Mouse (Mus musculus) midbrain, embryonic 14.5 days (tissue): ENCODE measurements around the gene Rbl1. TPM values are rescaled to one million over a fixed set of nuclear protein-coding genes. Genes with fewer than 3 reads are reported as not detected.
A peak's percentile ranks its signal among the peaks of the same experiment; 100 is the strongest.

ENCODE experiments used
- ATAC-seq: fragments of 200-750 bp; cut with Nextera tagmentation; 2 replicates; pipeline ENCODE4 v1.8.0; 2017; ENCODE audit warnings: moderate number of reproducible peaks, moderate library complexity; ENCODE audit not compliant: low FRiP score, low TSS enrichment
- DNase-seq: peaks from one replicate; pipeline ENCODE4 v3.0.0-alpha.2; 2015
- H3K27ac ChIP-seq: fragments of 300-500 bp; sonication (generic); replicated peaks from 2 replicates; pipeline ENCODE4 v1.5.1; 2014; ENCODE audit warnings: mild to moderate bottlenecking, low read depth, low read length, moderate library complexity
- H3K27me3 ChIP-seq: fragments of 300-500 bp; sonication (generic); 2 replicates; pipeline ENCODE4 v1.6.1; 2014; ENCODE audit warnings: low read length, control low read depth, mixed read lengths; ENCODE audit not compliant: control insufficient read depth, insufficient read depth
- H3K36me3 ChIP-seq: fragments of 300-500 bp; sonication (generic); 2 replicates; pipeline ENCODE4 v1.6.1; 2014; ENCODE audit warnings: low read length, control low read depth; ENCODE audit not compliant: control insufficient read depth, insufficient read depth
- H3K4me1 ChIP-seq: fragments of 300-500 bp; sonication (generic); 2 replicates; pipeline ENCODE4 v1.6.1; 2014; ENCODE audit warnings: mild to moderate bottlenecking, antibody characterized with exemption, low read length, control low read depth; ENCODE audit not compliant: control insufficient read depth, insufficient read depth
- H3K4me2 ChIP-seq: fragments of 300-500 bp; sonication (generic); 2 replicates; pipeline ENCODE4 v1.6.1; 2014; ENCODE audit warnings: mild to moderate bottlenecking, low read length, moderate library complexity
- H3K4me3 ChIP-seq: fragments of 300-500 bp; sonication (generic); replicated peaks from 2 replicates; pipeline ENCODE4 v1.5.1; 2014; ENCODE audit warnings: low read depth, low read length
- H3K9ac ChIP-seq: fragments of 300-500 bp; sonication (generic); replicated peaks from 2 replicates; pipeline ENCODE4 v1.6.1; 2014; ENCODE audit warnings: mild to moderate bottlenecking, low read length, moderate library complexity
- H3K9me3 ChIP-seq: fragments of 300-500 bp; sonication (generic); 2 replicates; pipeline ENCODE4 v1.6.1; 2016; ENCODE audit warnings: low read length, control low read depth, mixed read lengths; ENCODE audit not compliant: control insufficient read depth
- WGBS: fragments of 180-500 bp; shearing (Covaris S2); extraction: QIAGEN DNeasy Blood & Tissue Kit; methylation state at CpG from one replicate; pipeline ENCODE4 v1.1.7; 2014; 5-methylcytosine and 5-hydroxymethylcytosine counted together
- polyA plus RNA-seq: library from polyadenylated mRNA; unstranded; fragments of >200 nt; fragmentation: Nextera tagmentation; extraction: Ambion mirVana; gene quantifications from 2 replicates; pipeline ENCODE4 v1.2.1, GENCODE M21; 2014

Gene Rbl1
- polyA plus RNA-seq, 1 experiment from 2014 or later, result 10.8 TPM

- Histone ChIP-seq H3K9ac (no peak overlapping the region), H3K27ac (no peak overlapping the region), H3K27me3 (no peaks in the 10 kb centered on the region), H3K9me3 (no peaks in the 10 kb centered on the region), H3K4me1 (no peaks in the 10 kb centered on the region), H3K4me2 (no peak overlapping the region), H3K4me3 (no peak overlapping the region), H3K36me3 (peaks cover 52% of the 10 kb centered on the region)
- 93% methylated on average over 13 of the region's 13 CpGs for WGBS
- ATAC-seq, result no peak
- no peak for DNase-seq
Measured at GRCm38 (mm10) chr2:157185022-157185660, 19.2 kb downstream of the Rbl1 start.

DNA sequence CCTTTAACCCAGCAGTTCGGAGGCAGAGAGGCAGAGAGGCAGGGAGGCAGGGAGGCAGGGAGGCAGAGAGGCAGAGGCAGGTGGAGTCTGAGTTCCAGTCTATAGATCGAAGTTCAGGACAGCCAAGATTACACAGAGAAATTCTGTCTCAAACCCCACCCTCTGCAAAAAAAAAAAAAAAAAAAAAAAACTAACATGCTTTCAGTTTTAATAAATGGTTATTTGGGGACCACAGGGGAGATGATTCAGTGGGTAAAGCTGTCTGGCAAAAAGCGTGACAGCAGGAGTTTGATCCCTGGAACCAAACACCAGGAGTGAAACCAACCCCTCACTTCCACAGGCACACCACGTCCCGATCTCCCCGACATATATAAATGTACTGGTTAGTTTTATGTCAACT is 26.2 kb downstream of the Rbl1 start:
- ATAC-seq, result no peak

DNA sequence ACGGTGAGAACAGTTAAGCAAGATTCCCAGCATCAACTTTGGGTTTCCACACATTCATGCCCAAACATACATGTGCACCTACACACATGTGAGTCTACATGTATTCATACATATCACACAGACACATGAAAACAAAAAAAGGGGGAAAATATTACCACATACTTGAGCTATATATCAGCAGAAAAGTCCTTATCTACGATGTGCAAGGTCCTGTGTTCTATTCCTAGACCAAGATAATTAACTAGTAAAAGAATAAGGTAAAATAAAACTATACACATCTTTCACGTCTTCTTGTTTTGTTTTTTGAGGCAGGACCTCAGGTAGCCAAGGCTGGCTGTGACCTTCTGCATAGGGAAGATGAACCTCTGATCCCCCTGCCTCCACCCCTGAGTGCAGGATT is 28.1 kb downstream of the Rbl1 start:
- H3K36me3 ChIP-seq, result peaks cover 35% of the 10 kb centered on the region
- no peaks in the 10 kb centered on the region for H3K9me3 ChIP-seq
- ATAC-seq, result no peak

More for the DNA sequence above, 26.2 kb downstream of the Rbl1 start:
- Histone ChIP-seq H3K36me3 (peaks cover 36% of the 10 kb centered on the region), H3K27me3 (no peaks in the 10 kb centered on the region), H3K9ac (no peak overlapping the region), H3K4me1 (no peaks in the 10 kb centered on the region), H3K9me3 (no peaks in the 10 kb centered on the region), H3K4me2 (no peak overlapping the region), H3K4me3 (no peak overlapping the region), H3K27ac (no peak overlapping the region)
- WGBS, result 89% methylated on average over 6 of the region's 6 CpGs
- no peak for DNase-seq

GRCm38 (mm10) chr2:157174416-157174815 is 29.9 kb downstream of the Rbl1 start:
- no peaks in the 10 kb centered on the region for H3K27me3 ChIP-seq
- H3K9ac ChIP-seq, result no peak overlapping the region
- H3K9me3 ChIP-seq, result no peaks in the 10 kb centered on the region
- no peak overlapping the region for H3K27ac ChIP-seq
- peaks cover 5% of the 10 kb centered on the region; the same call in 1 of the 2 replicates for H3K4me1 ChIP-seq
- WGBS, result 83% methylated on average over 5 of the region's 5 CpGs
- no peak overlapping the region for H3K4me2 ChIP-seq
- no peak for DNase-seq
- H3K36me3 ChIP-seq, result peaks cover 39% of the 10 kb centered on the region
- no peak overlapping the region for H3K4me3 ChIP-seq
- no peak for ATAC-seq

More for the DNA sequence above, 28.1 kb downstream of the Rbl1 start:
- Histone ChIP-seq H3K4me2 (no peak overlapping the region), H3K9ac (no peak overlapping the region), H3K27me3 (no peaks in the 10 kb centered on the region), H3K4me3 (no peak overlapping the region), H3K27ac (no peak overlapping the region), H3K4me1 (no peaks in the 10 kb centered on the region)
- 97% methylated on average over 3 of the region's 3 CpGs for WGBS
- DNase-seq, result no peak

- peaks cover 5% of the 10 kb centered on the region; the same call in 1 of the 2 replicates for H3K4me1 ChIP-seq
- no peak overlapping the region for H3K27ac ChIP-seq
- H3K27me3 ChIP-seq, result no peaks in the 10 kb centered on the region
- no peak overlapping the region for H3K4me3 ChIP-seq
- H3K9me3 ChIP-seq, result no peaks in the 10 kb centered on the region
- 93% methylated on average over 6 of the region's 6 CpGs for WGBS
- H3K36me3 ChIP-seq, result peaks cover 42% of the 10 kb centered on the region
- ATAC-seq (no peak), DNase-seq (no peak)
- H3K9ac ChIP-seq, result no peak overlapping the region
- no peak overlapping the region for H3K4me2 ChIP-seq
Measured at GRCm38 (mm10) chr2:157173555-157173954, 30.8 kb downstream of the Rbl1 start.

DNA sequence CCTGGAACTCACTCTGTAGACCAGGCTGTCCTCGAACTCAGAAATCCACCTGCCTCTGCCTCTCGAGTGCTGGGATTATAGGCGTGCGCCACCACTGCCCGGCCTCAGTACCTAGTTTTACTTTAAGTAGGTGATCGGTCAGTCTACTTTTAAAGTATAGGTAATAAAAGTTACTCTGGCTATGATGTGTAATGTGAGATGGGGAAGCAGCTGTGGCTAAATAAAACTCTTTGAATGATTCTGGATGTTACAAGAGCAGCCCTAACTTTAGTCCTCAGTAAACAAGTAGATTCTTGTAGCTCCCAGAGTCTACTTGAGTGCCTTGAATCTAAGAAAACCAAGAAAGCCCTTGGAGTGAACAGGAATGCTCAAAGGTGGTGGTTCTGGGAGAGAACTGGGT is 31.4 kb downstream of the Rbl1 start:
- Histone ChIP-seq H3K9me3 (no peaks in the 10 kb centered on the region), H3K27ac (no peak overlapping the region), H3K4me1 (peaks cover 5% of the 10 kb centered on the region; the same call in 1 of the 2 replicates), H3K4me2 (no peak overlapping the region), H3K36me3 (peaks cover 45% of the 10 kb centered on the region), H3K27me3 (no peaks in the 10 kb centered on the region), H3K4me3 (no peak overlapping the region), H3K9ac (no peak overlapping the region)
- ATAC-seq, result no peak
- 96% methylated on average over 6 of the region's 6 CpGs for WGBS
- DNase-seq, result no peak

GRCm38 (mm10) chr2:157170626-157171025 is 33.7 kb downstream of the Rbl1 start:
- Histone ChIP-seq H3K27ac (peak overlapping the region; percentile 57), H3K9ac (no peak overlapping the region), H3K4me3 (no peak overlapping the region), H3K36me3 (peaks cover 43% of the 10 kb centered on the region), H3K9me3 (no peaks in the 10 kb centered on the region), H3K27me3 (no peaks in the 10 kb centered on the region), H3K4me2 (no peak overlapping the region), H3K4me1 (peaks cover 5% of the 10 kb centered on the region; the same call in 1 of the 2 replicates)
- peak; percentile 28 for DNase-seq
- ATAC-seq, result no peak
- 20% methylated on average over 6 of the region's 6 CpGs for WGBS

DNA sequence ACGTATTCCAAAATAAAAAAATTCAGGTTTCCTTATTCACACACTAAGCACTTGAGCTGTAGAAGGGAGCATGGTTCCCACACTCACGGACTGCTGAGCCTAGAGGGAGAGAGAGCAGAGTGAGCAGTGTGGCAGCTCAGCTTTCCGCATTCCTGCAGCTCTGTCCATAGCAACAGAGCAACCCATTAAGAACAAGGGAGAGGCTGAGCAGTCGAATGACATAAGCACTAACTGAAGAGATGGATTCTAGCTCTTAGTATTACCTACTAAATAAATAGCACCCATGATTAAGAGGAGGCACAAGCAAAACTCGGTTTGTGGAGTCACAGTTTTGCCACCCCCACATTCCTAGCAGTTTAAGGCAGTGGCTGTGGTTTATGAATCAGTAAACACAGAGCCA is 34.2 kb downstream of the Rbl1 start:
- Histone ChIP-seq H3K4me3 (no peak overlapping the region), H3K9me3 (no peaks in the 10 kb centered on the region), H3K4me1 (peaks cover 5% of the 10 kb centered on the region; the same call in 1 of the 2 replicates), H3K27me3 (no peaks in the 10 kb centered on the region), H3K27ac (peak overlapping the region; percentile 57), H3K9ac (0 out of 2 replicates have a peak overlapping the region, but pooled peaks have one; percentile 20), H3K4me2 (no peak overlapping the region), H3K36me3 (peaks cover 38% of the 10 kb centered on the region)
- peak; percentile 72 for DNase-seq
- no peak for ATAC-seq
- 4% methylated on average over 5 of the region's 5 CpGs for WGBS
